Mouse (Mus musculus): ENCODE data around the gene Egfl8. TPM values are rescaled to one million over a fixed set of nuclear protein-coding genes. Genes with fewer than 3 reads are reported as not detected.

Egfl8 gene
- polyA plus RNA-seq, 1 experiment from 2014 or later: 6.0 TPM

DNA sequence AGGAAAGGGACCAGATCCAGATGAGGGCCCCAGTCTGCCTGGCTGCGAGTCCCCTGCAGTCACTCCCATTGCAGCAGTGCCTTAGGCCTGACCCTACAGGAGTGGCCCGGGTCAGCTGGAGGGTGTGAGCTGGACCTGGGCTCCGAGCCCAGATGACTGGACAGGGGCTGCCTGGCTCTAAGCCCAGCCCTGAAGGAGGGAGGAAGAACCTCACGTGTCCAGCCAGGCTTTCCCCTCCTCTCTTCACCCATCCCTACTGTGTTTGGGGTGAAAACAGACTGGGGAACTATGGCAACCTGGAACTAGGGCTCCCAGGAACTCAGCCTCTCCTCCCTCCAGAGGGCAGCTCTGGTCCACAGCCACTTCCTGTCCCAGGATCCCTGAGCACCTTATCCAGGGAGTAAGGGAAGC is 39.8 kb upstream of the Egfl8 start:
- Histone ChIP-seq H3K4me3 (no peak overlapping the region), H3K9me3 (no peaks in the 10 kb centered on the region), H3K27me3 (ENCODE audit: insufficient read depth, poor library complexity, severe bottlenecking) (peaks cover 17% of the 10 kb centered on the region), H3K36me3 (peaks cover 50% of the 10 kb centered on the region), H3K27ac (peak overlapping the region; percentile 62; the same call in 1 of the 2 replicates), H3K4me1 (replicated peaks) (peaks cover 35% of the 10 kb centered on the region)
- WGBS: 71% methylated on average over 4 of the region's 4 CpGs
- DNase-seq (ENCODE audit: low spot score): no peak

DNA sequence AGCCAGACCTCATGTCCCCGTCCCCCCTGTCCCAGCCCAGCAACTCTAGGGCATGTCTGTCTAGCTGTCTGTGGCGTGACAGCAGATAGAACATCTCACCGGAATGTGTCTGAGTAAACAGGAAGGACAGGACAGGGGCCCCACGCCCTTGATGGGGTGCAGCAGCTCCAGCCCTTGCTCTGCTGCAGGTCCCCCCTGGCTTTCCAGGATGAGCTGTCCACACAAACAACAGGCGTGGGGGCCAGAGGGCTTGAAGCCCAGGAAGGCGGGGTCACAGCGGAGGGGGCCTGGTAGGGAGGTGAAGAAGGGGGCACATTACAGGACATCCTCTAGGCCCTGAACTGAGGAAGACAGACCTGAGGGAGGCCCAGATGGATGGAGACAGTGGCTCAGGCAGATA is 39.4 kb upstream of the Egfl8 start:
- no peak overlapping the region for H3K27ac ChIP-seq
- peaks cover 54% of the 10 kb centered on the region for H3K36me3 ChIP-seq
- H3K4me3 ChIP-seq: no peak overlapping the region
- WGBS: 87% methylated on average over 7 of the region's 7 CpGs
- H3K9me3 ChIP-seq: no peaks in the 10 kb centered on the region
- peaks cover 13% of the 10 kb centered on the region for H3K27me3 ChIP-seq (ENCODE audit: insufficient read depth, poor library complexity, severe bottlenecking)
- H3K4me1 ChIP-seq (replicated peaks): peaks cover 31% of the 10 kb centered on the region
- DNase-seq (ENCODE audit: low spot score): no peak

DNA sequence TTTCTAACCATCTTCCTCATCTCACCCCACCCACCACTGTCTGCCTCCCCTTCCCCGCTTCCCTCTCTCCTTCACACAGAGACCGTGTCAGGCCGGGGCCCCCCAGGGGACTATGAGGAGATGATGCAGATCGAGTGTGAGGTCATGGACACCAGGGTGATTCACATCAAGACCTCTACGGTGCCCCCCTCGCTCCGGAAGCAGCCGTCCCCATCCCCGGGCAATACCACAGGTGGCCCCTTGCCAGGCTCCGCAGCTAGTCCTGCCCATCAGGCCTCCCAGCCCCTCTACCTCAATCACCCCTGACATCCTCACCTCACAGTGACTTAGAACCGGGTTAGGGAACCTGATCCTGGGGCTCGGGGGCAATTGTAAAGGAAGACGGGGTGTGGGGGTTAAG is 38.6 kb upstream of the Egfl8 start:
- H3K9me3 ChIP-seq: no peaks in the 10 kb centered on the region
- WGBS: 95% methylated on average over 13 of the region's 13 CpGs
- peaks cover 62% of the 10 kb centered on the region for H3K36me3 ChIP-seq
- H3K4me3 ChIP-seq: no peak overlapping the region; the same call in 1 of the 2 replicates
- H3K4me1 ChIP-seq (replicated peaks): peaks cover 31% of the 10 kb centered on the region
- H3K27ac ChIP-seq: peak overlapping the region; percentile 29; the same call in 1 of the 2 replicates
- peaks cover 5% of the 10 kb centered on the region for H3K27me3 ChIP-seq (ENCODE audit: insufficient read depth, poor library complexity, severe bottlenecking)
- no peak for DNase-seq (ENCODE audit: low spot score)

DNA sequence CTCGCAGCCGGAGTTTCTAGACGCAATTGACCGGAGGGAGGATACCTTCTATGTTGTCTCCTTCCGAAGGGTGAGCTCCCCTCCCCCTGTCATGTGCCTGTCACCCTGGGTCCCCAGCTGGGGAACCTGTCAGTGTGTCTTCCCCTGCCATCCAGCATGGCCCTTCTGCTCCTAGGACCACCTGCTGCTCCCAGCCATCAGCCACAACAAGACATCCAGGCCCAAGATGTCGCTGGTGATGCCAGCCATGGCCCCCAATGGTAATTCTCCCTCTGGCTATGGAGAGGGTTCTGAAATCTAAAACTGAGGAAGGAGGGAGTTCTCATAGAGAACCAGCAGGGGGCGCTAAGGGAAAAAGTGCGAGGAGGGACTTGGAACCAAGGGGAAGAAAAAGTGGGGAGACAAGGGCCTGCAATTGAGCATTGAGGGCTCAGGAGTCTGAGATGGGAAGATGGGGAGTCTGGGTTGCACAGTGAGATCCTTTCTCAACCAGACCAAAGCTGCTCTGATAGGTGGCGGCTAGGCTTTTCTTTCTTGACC is 38.0 kb upstream of the Egfl8 start:
- H3K4me1 ChIP-seq (replicated peaks): peaks cover 35% of the 10 kb centered on the region
- 69% methylated on average over 9 of the region's 9 CpGs for WGBS
- H3K4me3 ChIP-seq: no peak overlapping the region
- peak; percentile 52 for DNase-seq (ENCODE audit: low spot score)
- H3K27me3 ChIP-seq (ENCODE audit: insufficient read depth, poor library complexity, severe bottlenecking): no peaks in the 10 kb centered on the region; the same call in 1 of the 2 replicates
- H3K9me3 ChIP-seq: no peaks in the 10 kb centered on the region
- no peak overlapping the region for H3K27ac ChIP-seq
- H3K36me3 ChIP-seq: peaks cover 68% of the 10 kb centered on the region

DNA sequence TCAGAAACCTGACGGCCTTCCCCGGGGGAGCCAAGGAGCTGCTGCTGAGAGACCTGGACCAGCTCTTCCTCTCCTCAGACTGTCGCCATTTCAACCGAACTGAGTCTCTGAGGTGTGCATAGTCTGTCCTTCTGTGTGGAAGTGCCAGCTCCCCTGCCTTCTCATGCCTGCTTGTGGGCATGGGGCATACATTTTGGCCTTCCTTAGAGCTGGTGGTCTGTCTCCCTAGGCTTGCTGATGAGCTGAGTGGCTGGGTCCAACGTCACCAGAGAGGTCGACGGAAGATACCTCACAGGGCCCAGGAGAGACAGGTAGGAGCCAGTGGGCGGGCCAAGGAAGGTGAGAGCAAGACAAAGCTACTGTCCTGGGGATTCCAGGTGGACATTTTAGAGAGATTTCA is 37.2 kb upstream of the Egfl8 start:
- 92% methylated on average over 8 of the region's 8 CpGs for WGBS
- no peak overlapping the region for H3K4me3 ChIP-seq
- H3K27ac ChIP-seq: no peak overlapping the region
- H3K36me3 ChIP-seq: peaks cover 73% of the 10 kb centered on the region
- no peak for DNase-seq (ENCODE audit: low spot score)
- H3K27me3 ChIP-seq (ENCODE audit: insufficient read depth, poor library complexity, severe bottlenecking): no peaks in the 10 kb centered on the region
- H3K9me3 ChIP-seq: no peaks in the 10 kb centered on the region
- peaks cover 43% of the 10 kb centered on the region for H3K4me1 ChIP-seq (replicated peaks)

DNA sequence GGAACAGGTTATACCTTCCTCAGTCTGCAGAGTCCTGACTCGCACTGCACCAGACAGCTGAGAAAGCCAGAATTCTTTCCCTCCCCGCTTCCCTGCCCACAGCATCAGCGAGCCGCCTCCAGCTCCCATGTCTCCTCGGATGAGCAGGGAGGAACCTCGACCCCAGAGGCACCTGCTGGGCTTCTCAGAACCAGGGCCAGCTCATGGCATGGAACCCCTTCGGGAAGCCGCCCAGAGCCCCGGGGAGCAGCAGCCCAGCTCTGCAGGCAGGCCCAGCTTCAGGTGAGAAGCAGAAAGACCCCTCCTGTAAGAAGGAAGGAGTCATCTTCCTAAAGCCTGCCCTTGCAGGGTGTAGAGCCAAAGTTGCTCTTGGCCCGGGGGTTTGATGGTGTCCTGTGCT is 36.8 kb upstream of the Egfl8 start:
- no peaks in the 10 kb centered on the region for H3K27me3 ChIP-seq (ENCODE audit: insufficient read depth, poor library complexity, severe bottlenecking)
- H3K27ac ChIP-seq: no peak overlapping the region
- DNase-seq (ENCODE audit: low spot score): no peak
- H3K4me3 ChIP-seq: no peak overlapping the region
- H3K4me1 ChIP-seq (replicated peaks): peaks cover 46% of the 10 kb centered on the region
- 93% methylated on average over 10 of the region's 10 CpGs for WGBS
- H3K9me3 ChIP-seq: no peaks in the 10 kb centered on the region
- H3K36me3 ChIP-seq: peaks cover 73% of the 10 kb centered on the region

DNA sequence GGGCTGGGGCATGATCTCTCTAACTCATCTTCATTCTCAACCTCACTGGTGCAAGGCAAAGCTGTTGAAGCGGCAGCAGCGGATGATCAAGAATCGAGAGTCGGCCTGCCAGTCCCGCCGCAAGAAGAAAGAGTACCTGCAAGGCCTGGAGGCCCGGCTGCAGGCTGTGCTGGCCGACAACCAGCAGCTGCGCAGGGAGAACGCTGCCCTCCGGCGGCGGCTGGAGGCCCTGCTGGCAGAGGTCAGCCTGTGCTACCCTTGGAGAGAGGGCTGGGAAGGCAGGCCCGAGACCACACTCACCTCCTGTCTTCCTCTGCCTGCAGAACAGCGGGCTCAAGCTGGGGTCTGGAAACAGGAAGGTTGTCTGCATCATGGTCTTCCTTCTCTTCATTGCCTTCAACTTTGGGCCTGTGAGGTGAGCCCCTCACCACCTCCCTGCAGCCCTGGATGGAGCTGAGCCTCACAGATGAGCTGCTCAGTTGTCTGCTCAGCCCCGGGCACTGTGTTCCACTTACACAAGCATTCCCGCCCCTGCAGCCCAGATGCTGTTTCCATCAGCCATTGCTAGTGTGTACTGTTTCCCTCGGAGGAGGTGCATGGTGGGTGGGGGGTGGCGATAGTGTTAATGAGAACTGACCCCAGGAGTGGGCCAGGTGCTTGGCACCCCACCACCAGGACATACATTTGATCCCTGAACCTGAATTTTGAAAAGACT is 35.9 kb upstream of the Egfl8 start:
- Histone ChIP-seq H3K9me3 (no peaks in the 10 kb centered on the region), H3K27ac (no peak overlapping the region), H3K36me3 (peaks cover 73% of the 10 kb centered on the region), H3K4me3 (0 out of 2 replicates have a peak overlapping the region, but pooled peaks have one; percentile 21), H3K27me3 (ENCODE audit: insufficient read depth, poor library complexity, severe bottlenecking) (no peaks in the 10 kb centered on the region), H3K4me1 (replicated peaks) (peaks cover 41% of the 10 kb centered on the region)
- WGBS: 54% methylated on average over 19 of the region's 19 CpGs
- peak; percentile 60 for DNase-seq (ENCODE audit: low spot score)

DNA sequence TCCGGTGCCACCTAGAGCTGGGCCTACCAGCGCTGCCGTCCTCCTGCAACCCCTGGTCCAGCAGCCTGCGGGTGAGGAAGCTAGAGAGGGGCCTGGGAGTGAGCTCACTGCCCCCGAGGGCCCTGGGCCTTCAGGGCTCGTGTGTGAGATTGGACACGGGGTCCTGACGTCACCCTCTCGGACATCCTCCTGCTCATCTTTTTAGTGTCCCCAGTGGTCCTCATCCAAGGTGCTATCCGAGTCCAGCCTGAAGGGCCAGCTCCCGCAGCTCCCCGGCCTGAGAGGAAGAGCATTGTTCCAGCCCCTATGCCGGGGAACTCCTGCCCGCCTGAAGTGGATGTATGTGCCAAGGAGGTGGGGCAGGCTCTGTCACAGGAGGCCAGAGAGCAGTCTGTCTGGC is 35.0 kb upstream of the Egfl8 start:
- Histone ChIP-seq H3K4me3 (no peak overlapping the region), H3K9me3 (no peaks in the 10 kb centered on the region), H3K4me1 (replicated peaks) (peaks cover 40% of the 10 kb centered on the region), H3K27me3 (ENCODE audit: insufficient read depth, poor library complexity, severe bottlenecking) (no peaks in the 10 kb centered on the region), H3K27ac (no peak overlapping the region), H3K36me3 (peaks cover 79% of the 10 kb centered on the region)
- 91% methylated on average over 14 of the region's 14 CpGs for WGBS
- no peak for DNase-seq (ENCODE audit: low spot score)

DNA sequence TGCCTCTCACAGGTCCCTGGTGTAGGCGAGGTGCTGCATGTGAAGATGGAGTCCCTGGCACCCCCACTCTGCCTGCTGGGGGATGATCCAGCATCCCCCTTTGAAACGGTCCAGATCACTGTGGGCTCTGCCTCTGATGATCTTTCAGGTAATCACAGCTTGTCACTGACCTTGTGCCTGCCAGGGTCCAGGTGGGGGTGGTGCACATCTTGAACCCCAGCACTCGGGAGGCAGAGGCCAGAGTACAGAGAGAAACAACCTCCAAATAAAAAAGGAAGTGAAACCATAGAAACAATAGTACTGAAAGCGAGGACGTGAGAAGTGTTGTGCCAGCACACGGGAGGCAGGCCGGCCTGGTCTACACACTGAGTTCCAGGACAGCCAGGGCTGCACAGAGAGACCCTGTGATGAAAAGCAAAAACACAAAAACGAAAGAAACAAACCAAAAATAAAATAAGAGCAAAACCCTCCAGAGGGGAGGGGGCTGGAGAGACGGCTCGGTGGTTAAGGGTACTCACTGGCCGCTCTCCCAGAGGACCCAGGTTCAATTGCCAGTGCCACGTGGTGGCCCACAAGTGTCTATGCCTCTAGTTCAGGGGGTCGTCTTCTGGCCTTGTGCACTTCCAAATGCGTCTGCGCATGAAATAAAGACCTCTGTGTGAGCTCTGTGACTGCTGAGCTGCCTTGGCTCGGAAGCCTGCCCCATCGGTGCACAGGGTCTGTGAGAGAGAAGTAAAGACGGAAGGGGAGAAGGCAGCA is 33.5 kb upstream of the Egfl8 start:
- Histone ChIP-seq H3K36me3 (peaks cover 69% of the 10 kb centered on the region), H3K27me3 (ENCODE audit: insufficient read depth, poor library complexity, severe bottlenecking) (no peaks in the 10 kb centered on the region), H3K27ac (no peak overlapping the region), H3K4me3 (no peak overlapping the region), H3K9me3 (no peaks in the 10 kb centered on the region), H3K4me1 (replicated peaks) (peaks cover 44% of the 10 kb centered on the region)
- WGBS: 88% methylated on average over 18 of the region's 18 CpGs
- no peak for DNase-seq (ENCODE audit: low spot score)

DNA sequence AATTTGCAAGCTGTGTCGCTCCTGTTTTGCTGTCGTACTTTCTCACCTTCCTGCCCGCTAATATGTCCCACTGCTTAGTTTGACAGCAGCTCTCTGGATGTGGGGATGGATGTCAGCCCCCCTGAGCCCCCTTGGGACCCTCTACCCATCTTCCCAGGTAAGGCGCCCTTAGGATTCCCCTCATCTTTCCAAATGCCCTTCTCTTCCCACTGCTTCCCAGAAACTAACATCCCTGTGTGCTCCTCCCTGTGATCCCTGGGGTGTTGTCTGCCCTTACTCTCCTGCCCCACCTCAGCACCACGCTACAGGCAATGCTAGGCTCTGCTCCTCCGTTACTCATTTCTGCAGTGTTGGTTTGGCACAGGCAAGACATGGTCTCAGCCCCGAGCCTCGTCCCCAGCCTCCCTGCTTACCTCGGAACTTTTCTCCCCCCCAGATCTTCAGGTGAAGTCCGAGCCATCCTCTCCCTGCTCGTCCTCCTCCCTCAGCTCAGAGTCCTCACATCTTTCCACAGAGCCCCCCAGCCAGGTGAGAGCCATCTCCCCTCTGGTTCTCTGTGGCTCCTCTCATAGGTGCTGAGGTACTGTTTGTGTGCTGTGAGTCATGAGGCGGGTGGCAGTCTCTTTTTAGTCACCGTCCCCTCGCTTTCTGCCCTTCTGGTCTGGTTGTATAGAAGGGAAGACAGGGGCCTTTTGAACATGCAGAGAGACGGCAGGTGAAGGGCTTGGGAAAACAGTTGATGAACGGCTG is 32.5 kb upstream of the Egfl8 start:
- no peak for DNase-seq (ENCODE audit: low spot score)
- peaks cover 59% of the 10 kb centered on the region for H3K36me3 ChIP-seq
- H3K4me3 ChIP-seq: peak overlapping the region; percentile 98
- no peak overlapping the region for H3K27ac ChIP-seq
- no peaks in the 10 kb centered on the region for H3K9me3 ChIP-seq
- no peaks in the 10 kb centered on the region for H3K27me3 ChIP-seq (ENCODE audit: insufficient read depth, poor library complexity, severe bottlenecking)
- 85% methylated on average over 16 of the region's 16 CpGs for WGBS
- peaks cover 41% of the 10 kb centered on the region for H3K4me1 ChIP-seq (replicated peaks)

DNA sequence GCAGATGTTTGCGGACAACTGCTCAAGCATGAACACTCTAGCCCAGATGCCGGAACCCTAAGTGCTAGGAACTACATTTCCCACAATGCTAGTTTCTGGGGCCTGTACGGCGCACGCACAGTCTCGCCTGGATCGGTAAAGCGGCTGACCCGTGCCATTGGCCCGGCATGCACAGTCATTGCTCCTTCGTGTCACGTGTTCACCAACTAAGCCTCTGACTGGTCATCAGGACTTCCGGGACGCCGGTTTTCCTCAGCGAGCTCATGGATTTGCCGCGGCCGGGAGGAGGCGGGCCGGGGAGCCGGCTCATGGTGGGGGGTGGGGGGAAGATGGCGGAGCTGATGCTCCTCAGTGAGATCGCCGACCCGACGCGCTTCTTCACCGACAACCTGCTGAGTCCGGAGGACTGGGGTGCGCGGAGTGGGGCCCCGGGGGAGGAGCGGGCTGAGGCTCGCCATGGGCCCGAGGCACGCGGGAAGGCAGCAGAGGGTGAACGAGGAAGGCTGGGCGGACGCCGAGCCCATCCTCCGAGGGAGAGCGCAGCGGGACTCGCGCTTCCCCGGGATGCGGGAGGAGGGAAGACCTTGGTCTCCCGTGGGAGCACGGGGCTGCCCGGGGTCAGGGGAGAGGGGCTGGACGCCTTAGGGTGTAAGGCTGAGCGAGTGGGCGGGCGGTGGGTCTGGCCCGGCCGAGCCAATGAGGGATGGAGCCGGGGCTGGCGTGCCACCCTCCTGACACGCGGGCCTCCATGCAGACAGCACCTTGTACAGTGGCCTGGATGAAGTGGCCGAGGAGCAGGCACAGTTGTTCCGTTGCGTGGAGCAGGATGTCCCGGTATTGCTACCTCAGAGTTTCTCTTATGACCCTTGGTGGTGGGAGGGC is 31.4 kb upstream of the Egfl8 start, which contains the start of gene Atf6b:
Atf6b (plus strand) TSS at position 241 of the 882 bp plus-strand sequence.
- no peaks in the 10 kb centered on the region for H3K27me3 ChIP-seq (ENCODE audit: insufficient read depth, poor library complexity, severe bottlenecking)
- peak within 1 kb of the TSS; percentile 98 for H3K4me3 ChIP-seq
- no peaks in the 10 kb centered on the region for H3K9me3 ChIP-seq
- H3K36me3 ChIP-seq: peaks cover 47% of the 10 kb centered on the region
- DNase-seq (ENCODE audit: low spot score): peak; percentile 97
- WGBS: 1% methylated on average over 66 of the region's 66 CpGs
- peaks cover 41% of the 10 kb centered on the region for H3K4me1 ChIP-seq (replicated peaks)
- H3K27ac ChIP-seq: peak within 1 kb of the TSS; percentile 96
